Mouse (Mus musculus) embryonic facial prominence, embryonic 12.5 days (tissue): Measurements from ENCODE around the gene Pdzd7. TPM values are rescaled to one million over a fixed set of nuclear protein-coding genes. Genes with fewer than 3 reads are reported as not detected.

Experiments used
- ATAC-seq: fragments of 200-750 bp; cut with Nextera tagmentation; 2 replicates; pipeline ENCODE4 v1.8.0; 2017; ENCODE audit not compliant: insufficient number of reproducible peaks, insufficient read depth, low FRiP score, low TSS enrichment
- H3K27ac ChIP-seq: fragments of 300-500 bp; sonication (generic); 2 replicates; pipeline ENCODE4 v1.5.1; 2016; ENCODE audit warnings: mild to moderate bottlenecking
- H3K27me3 ChIP-seq: fragments of 300-500 bp; sonication (generic); 2 replicates; pipeline ENCODE4 v1.6.1; 2016; ENCODE audit warnings: mild to moderate bottlenecking, moderate library complexity
- H3K36me3 ChIP-seq: fragments of 300-500 bp; sonication (generic); 2 replicates; pipeline ENCODE4 v1.6.1; 2016; ENCODE audit warnings: mild to moderate bottlenecking
- H3K4me1 ChIP-seq: fragments of 300-500 bp; sonication (generic); 2 replicates; pipeline ENCODE4 v1.6.1; 2016
- H3K4me2 ChIP-seq: fragments of 300-500 bp; sonication (generic); replicated peaks from 2 replicates; pipeline ENCODE4 v1.6.1; 2016; ENCODE audit warnings: mild to moderate bottlenecking, moderate library complexity
- H3K4me3 ChIP-seq: fragments of 300-500 bp; sonication (generic); 2 replicates; pipeline ENCODE4 v1.5.1; 2016; ENCODE audit warnings: mild to moderate bottlenecking
- H3K9ac ChIP-seq: fragments of 300-500 bp; sonication (generic); 2 replicates; pipeline ENCODE4 v1.6.1; 2016; ENCODE audit warnings: mild to moderate bottlenecking, moderate library complexity
- H3K9me3 ChIP-seq: fragments of 300-500 bp; sonication (generic); 2 replicates; pipeline ENCODE4 v1.6.1; 2016; ENCODE audit warnings: mild to moderate bottlenecking, moderate library complexity
- WGBS: fragments of 180-500 bp; shearing (Covaris S2); methylation state at CpG from one replicate; pipeline ENCODE4 v1.1.7; 2016; 5-methylcytosine and 5-hydroxymethylcytosine counted together
- polyA plus RNA-seq: library from polyadenylated mRNA; unstranded; fragments of >200 nt; fragmentation: Nextera tagmentation; extraction: Ambion mirVana; gene quantifications from 2 replicates; pipeline ENCODE4 v1.2.1, GENCODE M21; 2016

The Pdzd7 gene
- polyA plus RNA-seq, 1 experiment from 2014 or later: 0.52 TPM

DNA sequence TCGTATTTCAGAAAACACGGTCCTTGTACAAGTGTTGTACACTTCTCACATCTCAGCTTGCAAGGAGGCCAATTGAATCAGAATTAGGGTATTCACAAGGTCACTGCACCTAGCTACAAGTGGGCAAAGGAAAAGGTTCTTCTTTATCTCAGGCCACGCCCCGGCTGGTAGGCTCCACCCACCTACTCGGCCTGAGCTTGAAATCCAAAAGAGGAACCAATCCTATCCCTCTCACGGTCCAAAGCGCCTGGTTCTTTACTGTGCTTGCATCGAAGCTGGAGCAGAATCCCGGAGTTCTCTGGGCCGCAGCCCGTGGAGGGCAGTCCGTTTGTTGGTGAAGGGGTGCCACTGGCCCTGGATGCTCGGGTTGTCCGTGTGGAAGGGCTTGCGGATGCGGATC is 40.1 kb downstream of the Pdzd7 start, which contains the start of gene Twnk:
Twnk (plus strand) TSS at position 220 of the 400 bp plus-strand sequence.
- H3K9me3 ChIP-seq: no peaks in the 10 kb centered on the region
- H3K4me2 ChIP-seq: peak within 1 kb of the TSS; percentile 93
- no peaks in the 10 kb centered on the region for H3K27me3 ChIP-seq
- peak within 1 kb of the TSS; percentile 83 for H3K9ac ChIP-seq
- no peak for ATAC-seq
- H3K4me3 ChIP-seq: peak within 1 kb of the TSS; percentile 86
- 10% methylated on average over 16 of the region's 16 CpGs for WGBS
- H3K36me3 ChIP-seq: peaks cover 57% of the 10 kb centered on the region
- peaks cover 19% of the 10 kb centered on the region for H3K4me1 ChIP-seq
- peak within 1 kb of the TSS; percentile 76 for H3K27ac ChIP-seq

DNA sequence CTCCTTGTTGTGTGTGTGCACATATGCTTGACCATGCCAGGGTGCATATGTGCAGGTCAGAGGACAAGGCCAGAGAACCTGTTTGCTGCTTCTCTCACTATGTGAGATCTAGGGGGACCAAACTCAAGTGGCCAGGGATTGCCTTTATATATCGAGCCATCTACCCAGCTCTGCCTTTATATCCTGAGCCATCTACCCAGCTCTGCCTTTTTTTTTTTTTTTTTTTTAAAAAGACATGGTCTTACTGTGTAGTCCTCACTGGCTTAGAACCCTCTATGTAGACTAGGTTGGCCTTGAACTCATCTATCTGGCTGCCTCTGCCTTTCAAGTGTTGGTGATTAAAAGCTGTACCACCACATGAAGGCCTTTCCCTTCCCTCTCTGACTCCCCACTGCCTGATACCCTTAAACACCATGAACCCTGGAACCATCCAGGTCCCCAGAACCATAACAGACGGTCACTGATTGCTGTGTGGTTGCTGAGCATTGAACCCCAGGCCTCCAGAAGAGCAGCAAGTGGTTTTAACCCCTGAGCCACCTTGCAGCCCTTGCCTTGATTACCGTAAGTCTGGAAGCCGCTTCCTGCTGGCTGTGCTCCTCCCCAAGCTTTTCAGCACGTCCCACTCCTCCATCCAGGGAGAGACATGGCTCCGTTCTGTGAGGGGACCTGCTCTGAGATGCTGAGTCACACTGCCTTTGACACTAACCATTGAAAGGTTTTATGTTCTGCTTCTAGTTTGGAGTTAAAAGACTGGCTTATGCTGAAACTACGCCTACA is 41.6 kb downstream of the Pdzd7 start:
- ATAC-seq: no peak
- peaks cover 19% of the 10 kb centered on the region for H3K4me1 ChIP-seq
- H3K9ac ChIP-seq: no peak overlapping the region
- WGBS: 83% methylated on average over 7 of the region's 7 CpGs
- no peak overlapping the region for H3K27ac ChIP-seq
- H3K27me3 ChIP-seq: no peaks in the 10 kb centered on the region
- no peaks in the 10 kb centered on the region for H3K9me3 ChIP-seq
- no peak overlapping the region for H3K4me3 ChIP-seq
- H3K4me2 ChIP-seq: no peak overlapping the region
- peaks cover 53% of the 10 kb centered on the region for H3K36me3 ChIP-seq

DNA sequence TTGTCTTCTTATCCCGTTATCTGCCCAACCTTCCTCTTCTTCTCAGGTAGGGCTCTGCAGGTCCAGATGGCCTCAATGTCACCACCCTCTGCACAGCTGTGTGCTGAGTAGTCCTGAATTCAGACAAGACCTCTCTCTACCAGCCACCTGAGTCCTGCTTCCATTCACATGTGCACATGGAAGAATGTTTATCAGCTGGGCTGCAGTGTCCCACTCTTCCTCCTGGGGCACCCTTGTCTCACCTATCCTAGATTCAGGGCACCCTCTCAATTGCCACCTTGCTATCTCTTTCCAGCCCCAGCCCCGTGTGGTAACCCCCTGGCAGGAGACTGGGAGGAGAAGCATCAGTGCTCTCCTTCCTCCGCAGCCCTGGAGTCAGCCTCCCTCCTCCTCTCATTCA is 43.2 kb downstream of the Pdzd7 start:
- ATAC-seq: no peak
- Histone ChIP-seq H3K9me3 (no peaks in the 10 kb centered on the region), H3K36me3 (peaks cover 64% of the 10 kb centered on the region)

DNA sequence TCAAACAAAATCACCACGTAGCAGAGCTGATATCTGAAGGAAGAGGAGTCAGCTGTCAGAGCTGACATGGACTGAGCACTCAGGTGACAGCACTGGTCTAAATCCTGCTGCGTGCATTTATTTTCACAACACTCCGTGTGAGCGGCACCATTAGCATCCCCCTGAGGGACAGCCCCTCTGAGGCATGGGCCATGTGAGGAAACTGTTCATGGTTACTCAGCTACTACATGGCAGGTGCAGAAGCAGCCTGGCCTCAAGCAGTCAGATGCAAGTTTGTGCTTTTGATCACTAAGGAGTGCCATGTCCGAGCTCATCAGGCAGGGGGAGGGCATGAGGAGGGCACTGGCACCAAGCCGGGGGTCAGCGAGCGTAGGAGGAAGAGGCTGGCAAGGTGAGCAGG is 45.9 kb downstream of the Pdzd7 start:
- Histone ChIP-seq H3K9ac (no peak overlapping the region), H3K27me3 (no peaks in the 10 kb centered on the region), H3K36me3 (peaks cover 72% of the 10 kb centered on the region), H3K27ac (no peak overlapping the region), H3K4me3 (no peak overlapping the region), H3K9me3 (no peaks in the 10 kb centered on the region), H3K4me1 (no peaks in the 10 kb centered on the region), H3K4me2 (no peak overlapping the region)
- ATAC-seq: no peak
- WGBS: 87% methylated on average over 8 of the region's 8 CpGs

More for the DNA sequence above, 43.2 kb downstream of the Pdzd7 start:
- H3K4me2 ChIP-seq: no peak overlapping the region
- H3K27me3 ChIP-seq: no peaks in the 10 kb centered on the region
- no peak overlapping the region for H3K27ac ChIP-seq
- no peak overlapping the region for H3K4me3 ChIP-seq
- no peak overlapping the region for H3K9ac ChIP-seq
- 69% methylated on average over 3 of the region's 3 CpGs for WGBS
- peaks cover 11% of the 10 kb centered on the region for H3K4me1 ChIP-seq

DNA sequence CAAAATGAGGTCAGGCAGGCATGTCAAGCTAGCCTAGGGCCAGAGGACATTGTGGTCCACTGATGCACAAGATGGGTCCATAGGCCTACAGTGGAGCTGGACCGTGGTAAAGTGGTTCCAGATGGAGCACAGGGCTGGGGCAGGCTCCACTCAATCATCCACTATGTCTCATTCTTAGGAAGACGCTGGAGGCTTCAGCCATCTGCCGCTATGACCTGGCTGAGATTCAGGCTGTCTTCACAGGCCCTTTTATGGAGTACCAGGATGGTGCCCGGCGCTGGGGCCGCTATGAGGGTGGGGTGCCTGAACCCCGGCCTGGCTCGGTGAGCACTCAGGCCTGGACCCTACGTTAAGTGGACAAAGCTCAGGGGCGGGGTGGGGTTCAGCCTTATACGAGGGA is 47.7 kb downstream of the Pdzd7 start:
- no peak overlapping the region for H3K4me2 ChIP-seq
- no peak for ATAC-seq
- peaks cover 58% of the 10 kb centered on the region for H3K36me3 ChIP-seq
- no peaks in the 10 kb centered on the region for H3K27me3 ChIP-seq
- no peaks in the 10 kb centered on the region for H3K9me3 ChIP-seq
- 61% methylated on average over 11 of the region's 11 CpGs for WGBS
- H3K27ac ChIP-seq: no peak overlapping the region
- H3K4me1 ChIP-seq: no peaks in the 10 kb centered on the region
- no peak overlapping the region for H3K9ac ChIP-seq
- H3K4me3 ChIP-seq: no peak overlapping the region

DNA sequence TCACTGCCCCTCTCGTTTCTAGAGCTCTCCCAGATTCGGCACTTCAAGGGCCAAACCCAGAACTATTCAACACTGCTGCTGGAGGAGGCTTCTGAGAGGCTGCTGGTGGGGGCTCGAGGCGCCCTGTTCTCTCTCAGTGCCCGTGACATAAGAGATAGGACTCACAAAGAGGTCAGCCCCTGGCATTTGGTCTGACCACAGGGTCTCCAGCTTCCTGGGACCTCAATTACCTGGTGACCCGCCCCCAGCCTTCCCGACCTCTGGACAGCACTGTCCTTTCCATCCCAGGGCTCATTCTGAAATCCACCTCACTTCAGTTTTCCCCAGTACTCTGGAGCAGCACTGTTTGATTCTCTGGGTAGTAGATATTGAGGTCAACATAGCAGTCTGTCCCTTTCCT is 52.8 kb downstream of the Pdzd7 start:
- Histone ChIP-seq H3K9me3 (no peaks in the 10 kb centered on the region), H3K27ac (no peak overlapping the region), H3K4me2 (no peak overlapping the region), H3K4me1 (peaks cover 28% of the 10 kb centered on the region), H3K9ac (no peak overlapping the region), H3K36me3 (peaks cover 19% of the 10 kb centered on the region), H3K27me3 (no peaks in the 10 kb centered on the region), H3K4me3 (no peak overlapping the region)
- ATAC-seq: no peak
- 58% methylated on average over 7 of the region's 7 CpGs for whole genome bisulfite sequencing

DNA sequence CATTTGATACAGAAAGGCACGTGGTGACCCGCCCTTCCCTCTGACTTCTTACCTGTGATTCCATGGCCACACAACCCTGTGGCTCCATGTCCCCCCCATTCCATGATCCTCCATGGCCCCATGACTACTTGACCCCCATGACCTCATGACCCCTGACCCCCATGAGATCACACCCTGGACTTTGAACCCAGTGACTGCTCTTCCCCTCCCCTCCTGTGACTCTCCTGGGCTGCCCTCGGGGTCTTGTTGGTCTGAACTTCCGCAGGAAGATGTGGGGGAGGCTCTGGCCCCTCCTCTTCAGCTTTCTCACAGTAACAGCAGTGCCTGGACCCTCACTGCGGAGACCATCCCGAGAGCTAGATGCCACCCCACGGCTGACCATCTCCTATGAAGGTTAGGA is 53.3 kb downstream of the Pdzd7 start:
- no peak overlapping the region for H3K9ac ChIP-seq
- H3K4me1 ChIP-seq: peaks cover 28% of the 10 kb centered on the region
- no peak for ATAC-seq
- no peaks in the 10 kb centered on the region for H3K27me3 ChIP-seq
- no peak overlapping the region for H3K4me2 ChIP-seq
- no peaks in the 10 kb centered on the region for H3K9me3 ChIP-seq
- peaks cover 14% of the 10 kb centered on the region for H3K36me3 ChIP-seq
- no peak overlapping the region for H3K27ac ChIP-seq
- 31% methylated on average over 7 of the region's 7 CpGs for WGBS
- no peak overlapping the region for H3K4me3 ChIP-seq

DNA sequence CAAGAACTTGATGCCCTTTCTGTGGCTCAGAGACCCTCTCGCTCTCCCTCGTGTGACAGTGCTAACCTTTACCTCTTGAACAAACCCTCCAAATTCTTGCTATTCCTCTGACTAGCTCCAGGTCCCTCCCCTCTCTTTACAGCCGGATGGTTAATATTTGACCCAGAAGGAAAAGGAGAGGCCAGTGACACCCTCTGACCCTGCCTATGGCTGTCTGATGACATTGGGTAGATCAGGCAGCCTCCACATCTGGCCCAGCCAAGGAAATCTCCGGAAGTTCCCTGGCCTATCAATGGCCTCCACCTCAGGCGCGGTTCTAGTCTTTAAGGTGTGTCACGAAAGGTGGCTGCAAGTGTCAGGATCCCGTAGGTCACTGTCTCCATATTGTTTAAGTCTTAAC is 54.5 kb downstream of the Pdzd7 start:
- peaks cover 9% of the 10 kb centered on the region; the same call in 1 of the 2 replicates for H3K36me3 ChIP-seq
- no peak overlapping the region for H3K4me3 ChIP-seq
- peak overlapping the region; percentile 90; the same call in 1 of the 2 replicates for H3K4me2 ChIP-seq
- no peak overlapping the region for H3K27ac ChIP-seq
- H3K9me3 ChIP-seq: no peaks in the 10 kb centered on the region
- H3K4me1 ChIP-seq: peaks cover 28% of the 10 kb centered on the region
- H3K9ac ChIP-seq: 0 out of 2 replicates have a peak overlapping the region, but pooled peaks have one; percentile 65
- ATAC-seq: no peak
- H3K27me3 ChIP-seq: no peaks in the 10 kb centered on the region
- WGBS: 75% methylated on average over 8 of the region's 8 CpGs

DNA sequence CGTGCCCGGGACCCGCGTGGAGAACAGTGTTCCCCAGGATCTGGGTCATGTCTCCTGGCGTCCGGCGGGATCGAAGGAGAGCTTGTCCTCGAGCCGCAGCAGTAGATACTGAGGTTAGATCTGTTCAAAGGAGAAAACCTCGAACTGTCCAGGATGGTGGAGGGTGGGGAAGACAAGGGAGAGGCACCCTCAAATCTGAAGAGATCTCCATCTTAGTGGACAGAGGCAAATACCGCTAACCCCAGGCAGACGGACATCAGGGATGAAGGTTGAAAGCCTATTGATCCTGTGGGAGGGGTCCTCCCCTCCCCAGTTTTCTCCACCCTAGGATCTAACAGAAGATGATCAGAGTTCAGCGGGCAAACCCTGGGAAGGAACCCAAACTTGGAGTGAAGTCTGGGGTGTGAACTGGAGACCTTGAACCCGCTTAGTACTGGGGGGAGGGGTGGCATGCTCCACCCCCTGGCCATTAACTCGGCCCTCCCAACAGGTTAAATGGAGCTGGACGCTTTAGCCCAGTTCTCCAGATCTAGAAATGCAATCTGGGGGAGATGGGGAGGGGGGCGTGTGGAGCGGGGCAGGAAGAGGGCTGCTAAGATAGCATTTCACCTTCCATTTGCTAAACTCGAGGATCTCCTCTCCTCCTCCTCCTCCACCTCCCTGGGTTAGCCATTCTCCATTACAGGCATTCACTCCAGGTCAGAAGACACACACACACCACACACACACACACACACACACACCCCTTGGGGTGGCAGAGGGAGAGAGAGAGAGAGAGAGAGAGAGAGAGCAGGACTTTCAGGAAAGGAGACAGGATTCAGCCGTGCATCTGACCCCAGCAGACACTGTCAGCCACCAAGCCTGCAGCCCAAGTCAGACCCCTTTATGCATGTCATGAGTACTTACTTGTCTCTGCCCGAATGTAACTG is 55.7 kb downstream of the Pdzd7 start:
- no peak for ATAC-seq
- Histone ChIP-seq H3K27me3 (no peaks in the 10 kb centered on the region), H3K9me3 (no peaks in the 10 kb centered on the region), H3K4me2 (peak overlapping the region; percentile 90), H3K4me1 (peaks cover 28% of the 10 kb centered on the region), H3K36me3 (peaks cover 8% of the 10 kb centered on the region; the same call in 1 of the 2 replicates), H3K9ac (peak overlapping the region; percentile 65), H3K4me3 (peak overlapping the region; percentile 63), H3K27ac (peak overlapping the region; percentile 23; the same call in 1 of the 2 replicates)
- 5% methylated on average over 22 of the region's 22 CpGs for WGBS

DNA sequence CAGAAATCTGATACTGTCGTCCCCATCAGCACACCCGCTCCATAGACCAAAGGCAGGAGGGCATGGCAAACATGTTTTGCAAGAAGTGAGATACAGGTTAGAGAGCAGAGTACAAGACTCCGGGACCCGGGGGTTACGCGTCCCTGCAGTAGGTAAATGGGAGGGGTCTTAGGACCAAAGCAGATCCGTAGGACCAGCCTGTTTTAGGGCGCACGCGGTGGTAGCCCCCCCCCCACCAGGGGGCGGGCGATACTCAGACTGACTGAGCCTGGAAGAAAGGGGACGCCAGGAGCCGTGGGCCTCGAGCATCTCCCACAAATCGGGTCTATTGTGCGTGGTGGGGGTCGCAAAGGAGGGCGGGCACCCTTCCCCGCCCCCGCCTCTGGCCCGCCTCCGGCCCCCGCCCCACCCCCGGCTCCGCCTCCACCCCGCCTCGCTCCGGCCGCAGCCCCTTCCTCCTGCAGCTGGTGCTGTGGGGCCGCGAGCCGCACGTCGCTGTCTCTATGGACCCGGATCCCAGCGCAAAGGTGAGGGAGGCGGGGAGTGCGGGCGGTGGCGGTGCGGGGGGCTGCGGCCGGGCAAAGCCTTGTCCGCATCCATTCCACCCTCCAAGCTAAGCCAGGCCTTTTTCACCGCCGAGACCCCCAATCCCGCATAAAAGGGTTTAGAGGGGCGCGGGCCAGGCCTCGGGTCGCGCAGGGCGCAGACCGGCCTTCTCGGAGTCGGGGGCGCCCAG is 56.5 kb downstream of the Pdzd7 start, which contains the start of gene Sema4g:
Sema4g (plus strand) TSS at position 271 of the 736 bp plus-strand sequence.
- peak within 1 kb of the TSS; percentile 65 for H3K9ac ChIP-seq
- peaks cover 6% of the 10 kb centered on the region; the same call in 1 of the 2 replicates for H3K36me3 ChIP-seq
- peak within 1 kb of the TSS; percentile 23; the same call in 1 of the 2 replicates for H3K27ac ChIP-seq
- H3K4me2 ChIP-seq: peak within 1 kb of the TSS; percentile 90
- H3K9me3 ChIP-seq: no peaks in the 10 kb centered on the region
- H3K27me3 ChIP-seq: no peaks in the 10 kb centered on the region
- peak within 1 kb of the TSS; percentile 63 for H3K4me3 ChIP-seq
- WGBS: under 1% methylated on average over 54 of the region's 58 CpGs
- H3K4me1 ChIP-seq: peaks cover 28% of the 10 kb centered on the region
- ATAC-seq: peak; percentile 69

DNA sequence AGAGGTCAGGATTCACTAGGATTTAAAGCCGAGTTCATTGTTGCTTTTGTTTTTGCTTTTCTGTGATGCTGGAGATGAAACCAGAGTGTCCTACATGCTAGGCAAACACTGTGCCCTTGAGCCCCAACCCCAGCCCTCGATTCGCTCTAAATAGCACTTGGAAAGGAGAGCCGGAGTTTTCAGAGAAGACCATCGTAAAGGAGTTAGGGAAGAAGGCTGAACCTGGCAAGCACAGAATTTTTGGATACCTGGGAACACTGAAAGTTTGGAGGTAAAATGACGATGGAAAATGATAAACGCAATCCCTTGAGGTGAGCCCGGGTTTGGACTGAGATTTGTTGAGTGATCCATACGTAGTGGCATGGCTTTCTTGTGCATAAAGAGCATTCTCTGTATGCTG is 57.2 kb downstream of the Pdzd7 start:
- Histone ChIP-seq H3K4me2 (peak overlapping the region; percentile 90), H3K27ac (no peak overlapping the region), H3K36me3 (peaks cover 6% of the 10 kb centered on the region; the same call in 1 of the 2 replicates), H3K27me3 (no peaks in the 10 kb centered on the region), H3K4me1 (peaks cover 28% of the 10 kb centered on the region), H3K9ac (peak overlapping the region; percentile 65), H3K9me3 (no peaks in the 10 kb centered on the region), H3K4me3 (peak overlapping the region; percentile 63)
- ATAC-seq: no peak
- WGBS: 28% methylated on average over 9 of the region's 9 CpGs
